8 mouse cellular contexts compared by ENCODE assay signal in genomic region chr7:120754671-120755070, GRCm38 (mm10). TPM values are rescaled to one million over a fixed set of nuclear protein-coding genes. Genes with fewer than 3 reads are reported as not detected.
A peak's percentile ranks its signal among the peaks of the same experiment; 100 is the strongest.
DNase-seq lines count a peak whose midpoint lies in the region; ATAC-seq and TF ChIP-seq lines count a peak whose summit lies in the region.

No protein-coding gene starts in this region.

- no peaks in the 10 kb centered on the region for H3K36me3 ChIP-seq in embryonic facial prominence, embryonic 10.5 days (replicated peaks)
- no peaks in the 10 kb centered on the region for H3K36me3 ChIP-seq in kidney, postnatal 0 days (ENCODE audit: insufficient read depth, low read length)
- H3K36me3 ChIP-seq in liver, embryonic 12.5 days = no peaks in the 10 kb centered on the region
- H3K36me3 ChIP-seq in stomach, embryonic 15.5 days = no peaks in the 10 kb centered on the region

- ATAC-seq in kidney, postnatal 0 days (replicated peaks; ENCODE audit: low FRiP score, low read depth) = peak; percentile 49; the same call in 1 of the 2 replicates
- ATAC-seq in liver, embryonic 12.5 days = peak; percentile 57; the same call in 1 of the 2 replicates
- ATAC-seq in stomach, embryonic 15.5 days (ENCODE audit: insufficient read depth, low FRiP score, low read depth) = peak; percentile 63; the same call in 1 of the 2 replicates

- H3K27me3 ChIP-seq in embryonic facial prominence, embryonic 10.5 days (replicated peaks; ENCODE audit: low read depth, poor library complexity, severe bottlenecking) = no peaks in the 10 kb centered on the region
- H3K27me3 ChIP-seq in kidney, postnatal 0 days (ENCODE audit: insufficient read depth, low read length) = no peaks in the 10 kb centered on the region
- 0 out of 2 replicates have a peak, but pooled peaks cover 4% of the 10 kb centered on the region for H3K27me3 ChIP-seq in liver, embryonic 12.5 days (replicated peaks)
- H3K27me3 ChIP-seq in stomach, embryonic 15.5 days (replicated peaks) = no peaks in the 10 kb centered on the region

- no peak overlapping the region for H3K4me3 ChIP-seq in embryonic facial prominence, embryonic 10.5 days
- no peak overlapping the region for H3K4me3 ChIP-seq in kidney, postnatal 0 days (replicated peaks; ENCODE audit: low read depth, low read length)
- no peak overlapping the region for H3K4me3 ChIP-seq in liver, embryonic 12.5 days
- no peak overlapping the region for H3K4me3 ChIP-seq in stomach, embryonic 15.5 days (replicated peaks)

- H3K9me3 ChIP-seq in embryonic facial prominence, embryonic 10.5 days = no peaks in the 10 kb centered on the region
- H3K9me3 ChIP-seq in kidney, postnatal 0 days (replicated peaks; ENCODE audit: low read length) = no peaks in the 10 kb centered on the region
- H3K9me3 ChIP-seq in liver, embryonic 12.5 days (replicated peaks) = no peaks in the 10 kb centered on the region
- no peaks in the 10 kb centered on the region for H3K9me3 ChIP-seq in stomach, embryonic 15.5 days

- H3K4me2 ChIP-seq in kidney, postnatal 0 days (ENCODE audit: low read length) = no peak overlapping the region
- no peak overlapping the region for H3K4me2 ChIP-seq in liver, embryonic 12.5 days
- no peak overlapping the region for H3K4me2 ChIP-seq in stomach, embryonic 15.5 days

- DNase-seq in 416B (ENCODE audit: low read depth) = peak; percentile 86
- peak; percentile 89 for DNase-seq in adrenal gland, postnatal 14 days
- peak; percentile 89 for DNase-seq in embryonic facial prominence, embryonic 10.5 days (ENCODE audit: low spot score)
- peak; percentile 78 for DNase-seq in heart, adult 8-10 months (ENCODE audit: low spot score)
- peak; percentile 94 for DNase-seq in kidney, postnatal 0 days (ENCODE audit: low spot score)
- DNase-seq in neural tube, embryonic 10.5 days (ENCODE audit: extremely low spot score, low spot score) = peak; percentile 87

- no peaks in the 10 kb centered on the region for H3K4me1 ChIP-seq in embryonic facial prominence, embryonic 10.5 days
- H3K4me1 ChIP-seq in kidney, postnatal 0 days (replicated peaks; ENCODE audit: insufficient read depth, low read length) = no peaks in the 10 kb centered on the region
- no peaks in the 10 kb centered on the region for H3K4me1 ChIP-seq in liver, embryonic 12.5 days
- H3K4me1 ChIP-seq in stomach, embryonic 15.5 days = no peaks in the 10 kb centered on the region

- no peak overlapping the region for H3K27ac ChIP-seq in embryonic facial prominence, embryonic 10.5 days (replicated peaks)
- H3K27ac ChIP-seq in kidney, postnatal 0 days = no peak overlapping the region
- no peak overlapping the region for H3K27ac ChIP-seq in liver, embryonic 12.5 days
- H3K27ac ChIP-seq in stomach, embryonic 15.5 days = no peak overlapping the region

- no peak overlapping the region for H3K9ac ChIP-seq in kidney, postnatal 0 days (ENCODE audit: low read depth, low read length)
- no peak overlapping the region for H3K9ac ChIP-seq in liver, embryonic 12.5 days
- no peak overlapping the region for H3K9ac ChIP-seq in stomach, embryonic 15.5 days

- peak; percentile 91 for TF ChIP-seq CTCF in kidney, postnatal 0 days (IDR thresholded peaks at IDR 0.05; ENCODE audit: low read depth)

- WGBS in embryonic facial prominence, embryonic 10.5 days = 10% methylated on average over 5 of the region's 5 CpGs
- WGBS in kidney, postnatal 0 days = 10% methylated on average over 5 of the region's 5 CpGs
- WGBS in liver, embryonic 12.5 days (ENCODE audit: insufficient replicate concordance) = 4% methylated on average over 5 of the region's 5 CpGs
- WGBS in stomach, embryonic 15.5 days = 3% methylated on average over 5 of the region's 5 CpGs

RNA-seq across cellular contexts. Expression of gene Vwa3a, which starts 15.6 kb away (rescaled TPM):
- 3.3 and 6.9 TPM in 2 replicates for total RNA-seq in adrenal gland, postnatal 14 days (2021)
- 0.07 and 0.47 TPM in 2 replicates for polyA plus RNA-seq in embryonic facial prominence, embryonic 10.5 days (2016; fragmentation: Nextera tagmentation; extraction: Ambion mirVana)
- total RNA-seq in heart, adult 8-10 months (2022) = 1 to 10 TPM; 1.7 to 4.6 (median 3.9) TPM
- 0.13 and 0.15 TPM in 2 replicates for polyA plus RNA-seq in kidney, postnatal 0 days (2015; fragmentation: Nextera tagmentation; extraction: Ambion mirVana)
- not detected in 2 replicates for polyA plus RNA-seq in liver, embryonic 12.5 days (2016; fragmentation: Nextera tagmentation; extraction: Ambion mirVana)
- polyA plus RNA-seq in stomach, embryonic 15.5 days (2015; fragmentation: Nextera tagmentation; extraction: Ambion mirVana) = 0.63 and 0.73 TPM in 2 replicates

RNA-seq across cellular contexts. Expression of gene Gm5737, which starts 57.5 kb away (rescaled TPM):
- total RNA-seq in adrenal gland, postnatal 14 days (2021) = 0.60 and 0.70 TPM in 2 replicates
- not detected in 2 replicates for polyA plus RNA-seq in embryonic facial prominence, embryonic 10.5 days (2016; fragmentation: Nextera tagmentation; extraction: Ambion mirVana)
- total RNA-seq in heart, adult 8-10 months (2022) = not detected
- not detected in 2 replicates for polyA plus RNA-seq in kidney, postnatal 0 days (2015; fragmentation: Nextera tagmentation; extraction: Ambion mirVana)
- not detected in 2 replicates for polyA plus RNA-seq in liver, embryonic 12.5 days (2016; fragmentation: Nextera tagmentation; extraction: Ambion mirVana)
- not detected in 2 replicates for polyA plus RNA-seq in stomach, embryonic 15.5 days (2015; fragmentation: Nextera tagmentation; extraction: Ambion mirVana)
